19 mouse cellular contexts compared by ENCODE assay signal in the genomic region with DNA sequence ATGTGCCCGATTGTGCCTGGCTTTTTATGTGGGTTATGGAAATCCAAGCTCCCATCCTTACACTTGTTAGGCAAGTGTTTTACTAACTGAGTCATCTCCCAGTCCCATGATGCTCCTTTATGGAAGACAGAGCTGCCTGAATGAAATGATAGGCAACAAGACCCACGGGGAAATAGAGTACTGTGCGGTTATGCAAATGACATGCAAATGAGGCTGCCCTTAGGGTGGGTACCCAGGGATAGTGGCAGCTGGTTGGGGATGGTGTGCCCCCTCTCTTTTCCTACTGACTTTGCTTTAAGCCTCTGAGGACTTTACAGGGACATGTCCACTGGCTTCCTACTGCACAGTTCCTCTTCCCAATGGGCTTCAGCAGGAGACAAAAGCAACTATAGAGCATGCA. TPM values are rescaled to one million over a fixed set of nuclear protein-coding genes. Genes with fewer than 3 reads are reported as not detected.
A peak's percentile ranks its signal among the peaks of the same experiment; 100 is the strongest.
DNase-seq lines count a peak whose midpoint lies in the region; ATAC-seq lines count a peak whose summit lies in the region.
"Had no signal": no experiment of that assay in that cellular context is flagged by ENCODE, and none has a peak within 500 bp of the region (broad histone marks: within the 10 kb centered on the region; RNA-seq: fewer than 3 reads in every experiment).

No protein-coding gene starts in this region.

- peak; percentile 42; the same call in 1 of the 2 replicates for ATAC-seq in forebrain, embryonic 14.5 days
- 0 out of 2 replicates have a peak, but pooled peaks have one; percentile 58 for ATAC-seq in neural tube, embryonic 11.5 days (ENCODE audit: insufficient read depth, low FRiP score, low TSS enrichment)
- ATAC-seq in neural tube, embryonic 15.5 days (ENCODE audit: low FRiP score) = no peak
- ATAC-seq in midbrain, embryonic 13.5 days = peak; percentile 76
- peak; percentile 69; the same call in 1 of the 2 replicates for ATAC-seq in neural tube, embryonic 14.5 days (ENCODE audit: low read depth)

- H3K27me3 ChIP-seq in forebrain, embryonic 14.5 days (replicated peaks; ENCODE audit: control insufficient read depth, insufficient read depth, low read length) = no peaks in the 10 kb centered on the region
- no peaks in the 10 kb centered on the region for H3K27me3 ChIP-seq in forebrain, embryonic 10.5 days (ENCODE audit: poor library complexity, severe bottlenecking)
- H3K27me3 ChIP-seq in neural tube, embryonic 11.5 days (ENCODE audit: control insufficient read depth, insufficient read depth, low read length) = no peaks in the 10 kb centered on the region
- no peaks in the 10 kb centered on the region for H3K27me3 ChIP-seq in neural tube, embryonic 15.5 days (replicated peaks)
- H3K27me3 ChIP-seq in midbrain, embryonic 13.5 days = no peaks in the 10 kb centered on the region
- H3K27me3 ChIP-seq in neural tube, embryonic 14.5 days (ENCODE audit: control insufficient read depth, insufficient read depth, low read length) = no peaks in the 10 kb centered on the region
- H3K27me3 ChIP-seq: heart, embryonic 15.5 days had no signal

- H3K4me2 ChIP-seq in forebrain, embryonic 14.5 days (ENCODE audit: low read length) = no peak overlapping the region
- no peak overlapping the region for H3K4me2 ChIP-seq in neural tube, embryonic 11.5 days (ENCODE audit: low read depth)
- no peak overlapping the region for H3K4me2 ChIP-seq in neural tube, embryonic 15.5 days
- no peak overlapping the region for H3K4me2 ChIP-seq in midbrain, embryonic 13.5 days (replicated peaks)
- no peak overlapping the region for H3K4me2 ChIP-seq in neural tube, embryonic 14.5 days (ENCODE audit: low read depth, low read length)
- H3K4me2 ChIP-seq: heart, embryonic 15.5 days had no signal

- H3K9ac ChIP-seq in forebrain, embryonic 14.5 days (ENCODE audit: low read length) = no peak overlapping the region
- H3K9ac ChIP-seq in neural tube, embryonic 11.5 days (ENCODE audit: low read length) = no peak overlapping the region
- no peak overlapping the region for H3K9ac ChIP-seq in neural tube, embryonic 15.5 days (replicated peaks)
- no peak overlapping the region for H3K9ac ChIP-seq in midbrain, embryonic 13.5 days (replicated peaks)
- no peak overlapping the region for H3K9ac ChIP-seq in neural tube, embryonic 14.5 days (replicated peaks; ENCODE audit: low read depth, low read length)
- H3K9ac ChIP-seq: heart, embryonic 15.5 days had no signal

- DNase-seq in forebrain, embryonic 14.5 days (ENCODE audit: low spot score) = no peak
- no peak for DNase-seq in forebrain, embryonic 10.5 days (ENCODE audit: extremely low spot score, low spot score)
- no peak for DNase-seq in neural tube, embryonic 11.5 days (ENCODE audit: low spot score)
- DNase-seq in cerebellum, adult 11-12 months = no peak
- no peak for DNase-seq in left cerebral cortex, postnatal 10 days (ENCODE audit: extremely low spot score in 1 of 2, low spot score in 2 of 2)
- DNase-seq: adrenal gland, postnatal 14 days; cerebellum, adult 18-20 months; cerebellum, postnatal 14 days; heart, postnatal 36 days; kidney, adult 2 months; lung, adult 18-20 months; lung, postnatal 10 days; right cerebral cortex, postnatal 14 days had no signal

- H3K4me1 ChIP-seq in forebrain, embryonic 14.5 days (ENCODE audit: control insufficient read depth, insufficient read depth, low read length) = no peaks in the 10 kb centered on the region
- H3K4me1 ChIP-seq in forebrain, embryonic 10.5 days = peaks cover under 1% of the 10 kb centered on the region; the same call in 1 of the 2 replicates
- no peaks in the 10 kb centered on the region for H3K4me1 ChIP-seq in neural tube, embryonic 11.5 days (ENCODE audit: control insufficient read depth, insufficient read depth, low read length)
- H3K4me1 ChIP-seq in neural tube, embryonic 15.5 days = 0 out of 2 replicates have a peak, but pooled peaks cover 5% of the 10 kb centered on the region
- peaks cover 11% of the 10 kb centered on the region for H3K4me1 ChIP-seq in midbrain, embryonic 13.5 days (replicated peaks)
- no peaks in the 10 kb centered on the region for H3K4me1 ChIP-seq in neural tube, embryonic 14.5 days (ENCODE audit: control insufficient read depth, insufficient read depth, low read length)
- H3K4me1 ChIP-seq: heart, embryonic 15.5 days had no signal

- intact Hi-C loops in left cerebral cortex, postnatal 10 days (cut with DNase I) = no loop called here

- no peaks in the 10 kb centered on the region for H3K9me3 ChIP-seq in forebrain, embryonic 14.5 days (replicated peaks; ENCODE audit: control insufficient read depth, low read length)
- H3K9me3 ChIP-seq in forebrain, embryonic 10.5 days = no peaks in the 10 kb centered on the region
- no peaks in the 10 kb centered on the region for H3K9me3 ChIP-seq in neural tube, embryonic 11.5 days (ENCODE audit: control insufficient read depth, low read length)
- H3K9me3 ChIP-seq in neural tube, embryonic 15.5 days (replicated peaks) = 0 out of 2 replicates have a peak, but pooled peaks cover 2% of the 10 kb centered on the region
- H3K9me3 ChIP-seq in midbrain, embryonic 13.5 days = no peaks in the 10 kb centered on the region
- no peaks in the 10 kb centered on the region for H3K9me3 ChIP-seq in neural tube, embryonic 14.5 days (ENCODE audit: control insufficient read depth, low read length)
- H3K9me3 ChIP-seq: heart, embryonic 15.5 days had no signal

- 66% methylated on average over 3 of the region's 3 CpGs for WGBS in forebrain, embryonic 14.5 days
- WGBS in forebrain, embryonic 10.5 days = 84% methylated on average over 3 of the region's 3 CpGs
- WGBS in neural tube, embryonic 11.5 days = 76% methylated on average over 3 of the region's 3 CpGs
- WGBS in neural tube, embryonic 15.5 days = 44% methylated on average over 3 of the region's 3 CpGs
- 69% methylated on average over 3 of the region's 3 CpGs for WGBS in midbrain, embryonic 13.5 days
- WGBS in neural tube, embryonic 14.5 days = 48% methylated on average over 3 of the region's 3 CpGs

- no peaks in the 10 kb centered on the region for H3K36me3 ChIP-seq in forebrain, embryonic 14.5 days (ENCODE audit: control insufficient read depth, insufficient read depth, low read length)
- H3K36me3 ChIP-seq in forebrain, embryonic 10.5 days (replicated peaks) = no peaks in the 10 kb centered on the region
- no peaks in the 10 kb centered on the region for H3K36me3 ChIP-seq in neural tube, embryonic 11.5 days (ENCODE audit: control insufficient read depth, insufficient read depth, low read length)
- H3K36me3 ChIP-seq in neural tube, embryonic 15.5 days = no peaks in the 10 kb centered on the region
- H3K36me3 ChIP-seq in midbrain, embryonic 13.5 days = no peaks in the 10 kb centered on the region
- no peaks in the 10 kb centered on the region for H3K36me3 ChIP-seq in neural tube, embryonic 14.5 days (ENCODE audit: control insufficient read depth, insufficient read depth, low read length)
- H3K36me3 ChIP-seq: heart, embryonic 15.5 days had no signal

- no peak overlapping the region for H3K27ac ChIP-seq in forebrain, embryonic 14.5 days (ENCODE audit: low read depth, low read length)
- H3K27ac ChIP-seq in forebrain, embryonic 10.5 days = no peak overlapping the region
- H3K27ac ChIP-seq in neural tube, embryonic 11.5 days (ENCODE audit: low read depth, low read length) = no peak overlapping the region
- no peak overlapping the region for H3K27ac ChIP-seq in neural tube, embryonic 15.5 days (replicated peaks)
- no peak overlapping the region for H3K27ac ChIP-seq in midbrain, embryonic 13.5 days
- no peak overlapping the region for H3K27ac ChIP-seq in neural tube, embryonic 14.5 days (ENCODE audit: low read depth, low read length)
- H3K27ac ChIP-seq: gastrocnemius, adult 2 months; heart, embryonic 15.5 days; kidney, postnatal 0 days had no signal

- H3K4me3 ChIP-seq in forebrain, embryonic 14.5 days (ENCODE audit: low read depth, low read length) = no peak overlapping the region
- H3K4me3 ChIP-seq in forebrain, embryonic 10.5 days = no peak overlapping the region
- no peak overlapping the region for H3K4me3 ChIP-seq in neural tube, embryonic 11.5 days (ENCODE audit: low read depth, low read length)
- no peak overlapping the region for H3K4me3 ChIP-seq in neural tube, embryonic 15.5 days (replicated peaks)
- no peak overlapping the region for H3K4me3 ChIP-seq in midbrain, embryonic 13.5 days (replicated peaks)
- H3K4me3 ChIP-seq in neural tube, embryonic 14.5 days (ENCODE audit: low read depth, low read length) = no peak overlapping the region
- H3K4me3 ChIP-seq: gastrocnemius, adult 2 months; heart, embryonic 15.5 days had no signal

RNA-seq across cellular contexts. Expression of a gene that starts 2.7 kb away (rescaled TPM):
- 2.1 and 3.1 TPM in 2 replicates for polyA plus RNA-seq in forebrain, embryonic 14.5 days (2014; fragmentation: Nextera tagmentation; extraction: Ambion mirVana)
- polyA plus RNA-seq in forebrain, embryonic 10.5 days (2016; fragmentation: Nextera tagmentation; extraction: Ambion mirVana) = 3.4 and 3.5 TPM in 2 replicates
- polyA plus RNA-seq in neural tube, embryonic 11.5 days (2014; fragmentation: Nextera tagmentation; extraction: Ambion mirVana) = 2.8 and 3.0 TPM in 2 replicates
- 3.9 and 5.4 TPM in 2 replicates for polyA plus RNA-seq in neural tube, embryonic 15.5 days (2015; fragmentation: Nextera tagmentation; extraction: Ambion mirVana)
- 1.5 and 2.1 TPM in 2 replicates for polyA plus RNA-seq in midbrain, embryonic 13.5 days (2015; fragmentation: Nextera tagmentation; extraction: Ambion mirVana)
- 1.7 and 3.0 TPM in 2 replicates for polyA plus RNA-seq in neural tube, embryonic 14.5 days (2014; fragmentation: Nextera tagmentation; extraction: Ambion mirVana)
- total RNA-seq in left cerebral cortex, postnatal 10 days (2021) = 1 to 10 TPM; 7.2 to 8.9 TPM
